Mouse (Mus musculus) small intestine, adult 2 months (tissue): ENCODE data around the gene Zbtb43.

Source experiments
- CTCF ChIP-seq: fragments of 200-500 bp; IDR thresholded peaks from 2 replicates; pipeline ENCODE4 v1.5.1; 2012; ENCODE audit warnings: low read depth, mild to moderate bottlenecking, control low read depth, inconsistent platforms, low read length, moderate library complexity, mixed read lengths; ENCODE audit not compliant: insufficient replicate concordance, insufficient read length; ENCODE audit errors: extremely low read depth
- POLR2A ChIP-seq: fragments of 200-500 bp; IDR thresholded peaks from 2 replicates; pipeline ENCODE4 v1.6.1; 2012; ENCODE audit warnings: low read depth, mild to moderate bottlenecking, control low read depth, inconsistent platforms, low read length, moderate library complexity

DNA sequence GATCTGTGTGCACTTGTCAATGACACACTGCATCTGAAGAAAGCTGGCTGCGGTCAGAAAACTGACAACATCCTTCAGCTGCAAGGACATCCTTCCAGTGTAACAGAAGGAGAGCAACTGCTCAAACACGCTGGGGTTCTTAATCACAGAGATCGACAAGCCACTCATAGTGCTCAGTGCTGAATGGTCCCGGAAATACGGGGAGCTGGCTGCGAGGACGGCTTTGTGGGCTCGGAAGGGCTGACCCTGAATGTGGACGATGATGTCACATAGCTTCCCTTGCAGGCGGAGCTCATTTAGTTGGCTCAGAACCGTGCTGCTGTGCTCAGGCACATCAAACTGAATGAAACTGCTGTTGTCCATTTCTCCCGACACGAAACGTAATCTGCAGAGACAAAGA is 56.2 kb downstream of the Zbtb43 start:
- TF ChIP-seq POLR2A (no peak), CTCF (no peak)
